Mouse (Mus musculus) heart, postnatal 10 days (tissue): Measurements from ENCODE around the gene Btg2. TPM values are rescaled to one million over a fixed set of nuclear protein-coding genes. Genes with fewer than 3 reads are reported as not detected.

ENCODE experiments used
- DNase-seq, 2 experiments: peaks; one replicate each; pipeline ENCODE4 v3.0.0; 2021
- intact Hi-C: fragments of 180-260 bp; cut with DNase I; formaldehyde crosslinking; loops from one replicate; pipeline ENCODE4 v1.15.1; 2025
- total RNA-seq, 2 experiments: library from RNA; stranded (reverse); gene quantifications; 2 replicates each; pipeline ENCODE4 v1.2.3; 2021

Gene Btg2
- total RNA-seq, 2 experiments from 2014 or later, result 30.3 to 32.9 TPM

DNA sequence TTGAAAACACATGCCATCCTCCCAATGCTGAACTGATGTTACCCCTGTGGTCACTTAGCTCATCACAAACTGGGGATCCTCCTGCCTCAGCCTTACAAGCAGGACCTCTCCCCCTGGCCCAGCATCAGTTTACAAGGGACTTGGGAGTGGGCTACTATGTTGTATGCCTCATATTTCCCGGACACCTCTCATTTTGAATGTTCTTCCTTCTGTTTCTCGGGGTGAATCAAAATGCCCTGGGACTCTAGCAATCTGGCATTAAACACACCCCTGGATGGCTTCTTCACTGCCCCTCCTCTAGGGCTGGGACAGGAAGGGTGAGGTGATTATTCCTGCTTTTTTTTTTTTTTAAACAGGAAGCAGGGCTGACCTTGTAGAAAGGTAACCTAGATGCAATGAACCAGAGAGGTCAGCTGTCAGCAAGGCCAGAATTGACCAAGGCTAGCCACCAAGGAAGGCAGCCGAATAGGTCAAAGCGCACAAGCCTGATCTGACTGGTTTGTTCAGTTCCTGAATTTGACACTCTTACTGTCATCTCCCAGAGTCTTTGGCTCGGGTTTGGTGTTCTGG is 2.0 kb upstream of the Btg2 start:
- intact Hi-C loops, result no loop called here
- DNase-seq, result no peak

- intact Hi-C loops, result no loop called here
- no peak for DNase-seq
These were observed 1.5 kb upstream of the Btg2 start for GRCm38 (mm10) chr1:134080406-134080805.

GRCm38 (mm10) chr1:134079477-134080163 is 700 bp upstream of the Btg2 start:
- DNase-seq, result peak; percentile 72 to 76
- intact Hi-C loops, result loop anchor here (1.0 kb wide), 2 partner anchors 14 to 20 kb away; no protein-coding TSS in a partner anchor

GRCm38 (mm10) chr1:134078061-134078795 is 692 bp downstream of the Btg2 start:
- peak; percentile 56 to 59 for DNase-seq
- intact Hi-C loops, result no loop called here

DNA sequence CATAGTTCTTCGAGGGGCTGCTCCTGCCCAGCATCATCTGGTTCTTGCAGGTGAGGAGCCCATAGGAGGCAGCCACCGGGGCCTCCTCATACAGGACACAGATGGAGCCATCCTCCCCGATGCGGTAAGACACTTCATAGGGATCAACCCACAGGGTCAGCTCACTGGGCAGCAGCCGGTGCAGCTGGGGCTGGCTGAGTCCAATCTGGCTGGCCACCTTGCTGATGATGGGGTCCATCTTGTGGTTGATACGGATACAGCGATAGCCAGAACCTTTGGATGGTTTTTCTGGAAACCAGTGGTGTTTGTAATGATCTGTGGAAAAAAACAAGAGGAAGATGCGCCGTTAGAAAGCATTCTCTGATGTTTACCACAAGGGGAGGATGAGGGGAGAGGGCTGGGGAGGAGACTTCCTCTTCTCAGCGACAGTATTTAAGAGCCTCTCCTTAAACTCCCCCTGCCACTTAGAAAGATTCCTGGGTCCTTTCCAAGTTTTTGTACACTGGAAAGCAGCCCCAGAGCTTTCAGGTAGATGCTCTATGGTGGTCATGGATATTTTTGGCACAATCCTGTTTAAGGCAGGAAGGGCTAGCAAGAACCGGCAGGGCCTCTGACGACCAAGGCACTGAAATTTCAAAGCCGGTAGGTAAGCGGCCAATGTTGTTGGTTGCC is 1.4 kb downstream of the Btg2 start:
- intact Hi-C loops, result loop anchor here (2.0 kb wide), 1 partner anchor 15 kb away; no protein-coding TSS in a partner anchor
- no peak for DNase-seq

DNA sequence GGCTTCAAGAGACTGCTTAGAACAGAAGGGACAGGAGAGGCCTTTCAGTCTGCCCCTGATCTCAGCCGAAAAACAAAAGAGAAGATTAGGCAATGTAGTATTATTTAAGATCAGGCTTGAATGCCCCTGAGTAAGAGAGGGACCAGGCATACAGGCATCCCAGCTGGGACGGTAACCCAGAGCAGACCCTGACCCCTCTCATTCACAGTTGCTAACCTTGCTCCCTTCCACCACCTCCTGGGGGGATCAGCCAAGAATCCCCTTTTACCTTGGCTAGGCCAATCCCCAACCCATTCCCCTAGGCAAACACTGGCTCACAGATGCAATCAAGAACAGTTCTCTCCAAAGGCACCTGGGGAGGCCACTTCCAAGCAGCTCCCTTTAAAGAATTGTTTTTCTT is 2.1 kb downstream of the Btg2 start:
- intact Hi-C loops, result loop anchor here (2.0 kb wide), 1 partner anchor 14 kb away; no protein-coding TSS in a partner anchor
- DNase-seq, result no peak

- intact Hi-C loops, result no loop called here
- DNase-seq, result no peak
These were observed 3.4 kb downstream of the Btg2 start for GRCm38 (mm10) chr1:134075532-134075931.

DNA sequence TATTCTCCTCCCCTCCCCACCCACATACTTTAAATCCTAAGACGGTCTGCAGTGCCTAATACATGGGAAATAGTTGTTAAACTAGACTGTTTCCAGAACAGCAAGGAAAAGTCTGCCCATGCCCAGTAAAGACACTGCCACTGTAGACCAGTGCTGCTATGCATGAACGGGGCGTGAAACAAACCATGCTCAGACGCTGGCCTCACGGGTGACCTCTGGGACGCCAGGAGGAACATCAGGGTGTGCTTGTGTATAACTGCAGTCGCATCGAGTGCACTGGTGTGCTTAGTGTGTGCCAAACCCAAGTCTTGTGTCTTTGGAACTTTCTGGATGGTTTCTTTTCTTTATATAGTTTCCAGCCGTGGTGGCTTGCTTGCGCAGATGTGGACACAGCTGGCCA is 4.3 kb downstream of the Btg2 start:
- DNase-seq, result no peak
- intact Hi-C loops, result no loop called here

GRCm38 (mm10) chr1:134074184-134074583 is 4.7 kb downstream of the Btg2 start:
- intact Hi-C loops, result no loop called here
- no peak for DNase-seq

DNA sequence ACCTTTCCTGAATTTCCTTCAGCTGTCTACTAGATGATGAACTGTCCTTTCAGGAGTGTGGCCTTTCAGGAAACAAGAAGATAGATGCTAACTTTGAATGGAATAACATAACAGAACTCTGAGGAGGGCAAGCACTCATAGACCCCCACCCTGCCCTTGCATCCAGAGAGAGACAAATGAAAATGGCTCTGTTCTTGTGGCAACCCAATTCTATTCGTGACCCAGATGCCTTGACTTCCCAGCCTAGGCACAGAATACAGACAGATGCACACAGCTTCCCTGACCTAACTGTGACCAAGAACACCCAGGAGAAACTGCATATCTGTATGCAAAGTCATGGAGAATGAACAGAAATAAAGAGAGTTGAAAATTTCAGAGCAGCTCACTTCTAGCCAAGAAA is 5.3 kb downstream of the Btg2 start:
- DNase-seq, result no peak
- intact Hi-C loops, result no loop called here

DNA sequence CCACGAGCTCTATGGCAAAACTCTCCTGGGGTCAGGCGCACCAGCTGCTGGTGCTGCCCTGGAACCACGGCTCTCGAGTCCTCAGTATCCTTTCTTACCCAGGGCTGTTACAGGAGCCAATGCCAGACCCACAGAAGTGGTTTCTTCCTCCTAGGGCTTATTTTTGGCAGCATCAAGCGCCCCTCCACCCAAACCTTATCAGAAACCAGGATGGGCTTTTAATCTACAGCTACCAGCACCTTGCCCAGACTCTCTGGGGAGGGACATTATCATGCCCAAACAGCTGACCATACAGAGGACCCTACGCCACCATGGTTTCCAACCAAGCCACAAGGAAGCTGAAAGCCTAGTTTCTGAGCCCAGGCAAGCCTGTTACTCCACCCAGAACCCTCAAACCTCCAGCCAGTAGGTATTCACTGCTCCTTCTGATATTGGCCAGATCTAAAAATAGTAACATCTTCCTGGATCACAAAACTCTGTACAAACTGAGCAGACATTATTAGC is 5.8 kb downstream of the Btg2 start:
- DNase-seq, result no peak
- intact Hi-C loops, result no loop called here

DNA sequence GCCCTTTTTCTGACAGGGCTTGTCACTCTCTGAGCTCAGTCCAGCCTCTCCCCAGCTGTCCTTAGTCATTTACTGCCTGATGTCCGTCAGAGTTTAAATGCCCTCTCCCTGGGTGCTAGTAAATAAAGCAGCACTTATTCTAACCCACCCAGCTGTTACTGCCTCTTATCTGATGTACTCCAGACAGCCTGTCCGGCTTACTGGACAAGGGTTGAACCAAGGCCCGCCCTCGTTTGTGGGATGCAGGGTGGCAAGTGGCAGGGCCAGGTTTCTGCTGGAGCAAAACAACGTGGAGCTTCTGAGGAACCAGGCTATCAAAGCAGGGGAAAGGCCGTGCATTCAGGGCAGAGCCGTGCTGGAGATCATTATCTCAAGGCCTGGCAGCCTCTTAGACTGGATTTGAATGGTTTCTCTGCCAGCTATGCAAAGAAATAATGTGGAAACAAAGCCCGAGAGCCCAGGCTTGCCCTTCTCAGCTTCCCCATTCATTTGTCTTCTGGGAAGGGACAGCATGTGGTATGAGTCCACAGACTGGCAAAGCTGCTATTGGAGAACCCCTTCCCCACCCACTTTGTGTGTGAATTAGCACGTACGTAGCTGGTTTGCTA is 7.4 kb downstream of the Btg2 start:
- DNase-seq, result no peak
- intact Hi-C loops, result no loop called here

DNA sequence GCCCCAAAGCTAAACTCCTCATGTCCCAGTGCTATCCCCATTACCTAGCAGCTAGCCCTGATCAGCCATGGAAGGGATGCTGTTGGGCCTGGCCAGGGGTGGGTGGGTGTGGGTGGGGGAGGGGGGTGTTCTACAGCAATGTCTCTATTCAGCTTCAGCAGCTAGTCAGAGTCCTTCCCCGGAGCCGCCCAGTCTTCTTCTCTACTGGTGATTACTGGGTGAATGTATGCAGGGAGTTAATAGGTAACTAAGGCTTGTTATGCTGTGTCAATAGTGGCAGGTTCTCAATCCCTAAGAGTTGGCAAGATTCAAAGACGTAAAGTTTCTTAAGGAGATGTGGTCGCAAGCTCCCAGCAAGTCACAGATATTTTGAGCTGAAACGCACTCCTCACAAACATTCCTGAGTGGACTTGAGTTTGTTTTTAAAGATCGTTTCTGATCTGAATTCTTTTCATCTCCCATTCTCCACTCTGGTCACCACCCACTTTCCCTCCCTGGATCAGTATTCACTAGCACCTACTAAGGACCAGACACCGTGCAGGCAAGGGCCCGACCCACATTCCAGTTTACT is 8.7 kb downstream of the Btg2 start:
- no peak for DNase-seq
- intact Hi-C loops, result no loop called here

GRCm38 (mm10) chr1:134067143-134067619 is 11.7 kb downstream of the Btg2 start:
- peak; percentile 54 to 56 for DNase-seq
- intact Hi-C loops, result no loop called here

DNA sequence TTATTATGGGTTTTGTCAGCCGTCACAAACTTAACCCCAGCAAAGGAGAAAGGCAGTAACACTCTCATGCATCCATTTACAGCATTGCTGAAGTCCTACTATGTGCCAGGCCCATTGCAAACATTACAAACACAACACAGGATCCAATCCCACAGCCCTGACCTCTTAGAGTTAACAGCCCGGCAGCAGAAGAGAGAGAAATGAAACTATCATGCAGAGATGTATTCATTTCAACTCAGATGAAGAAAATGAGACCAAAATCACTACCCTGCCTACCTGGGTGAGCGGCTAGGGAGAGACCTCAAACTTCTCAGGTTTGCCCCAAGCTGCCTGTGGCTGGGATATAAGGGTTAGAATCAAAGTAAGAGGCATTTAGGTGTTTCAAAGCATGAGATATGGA is 12.4 kb downstream of the Btg2 start:
- no peak for DNase-seq
- intact Hi-C loops, result no loop called here

DNA sequence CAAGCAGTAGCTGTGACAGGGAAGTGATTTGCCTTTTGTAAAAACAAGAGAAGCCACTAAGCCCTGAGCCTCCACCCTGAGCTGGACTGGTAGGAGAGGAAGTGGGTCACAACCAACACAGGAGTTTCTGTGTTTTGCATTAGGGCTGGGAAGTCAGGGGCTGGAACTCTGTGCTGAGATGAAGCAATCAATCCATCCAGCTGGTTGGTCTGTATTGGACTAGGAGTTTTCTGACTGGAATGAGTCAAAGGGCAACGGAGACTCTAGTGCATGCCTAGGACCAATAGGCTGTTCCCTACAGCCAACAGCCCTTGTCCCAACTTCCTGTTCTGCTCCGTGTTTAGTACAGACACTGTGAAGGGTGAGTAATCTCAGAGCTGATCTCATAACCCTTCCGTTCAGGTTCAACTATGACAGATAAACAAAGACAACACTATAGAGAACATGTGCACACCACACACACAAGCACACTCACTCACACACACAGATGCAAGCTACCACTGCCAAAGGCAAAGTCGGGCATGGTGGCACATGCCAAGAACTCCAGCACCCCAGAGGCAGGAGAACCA is 13.6 kb downstream of the Btg2 start:
- DNase-seq, result peak; percentile 51
- intact Hi-C loops, result no loop called here

DNA sequence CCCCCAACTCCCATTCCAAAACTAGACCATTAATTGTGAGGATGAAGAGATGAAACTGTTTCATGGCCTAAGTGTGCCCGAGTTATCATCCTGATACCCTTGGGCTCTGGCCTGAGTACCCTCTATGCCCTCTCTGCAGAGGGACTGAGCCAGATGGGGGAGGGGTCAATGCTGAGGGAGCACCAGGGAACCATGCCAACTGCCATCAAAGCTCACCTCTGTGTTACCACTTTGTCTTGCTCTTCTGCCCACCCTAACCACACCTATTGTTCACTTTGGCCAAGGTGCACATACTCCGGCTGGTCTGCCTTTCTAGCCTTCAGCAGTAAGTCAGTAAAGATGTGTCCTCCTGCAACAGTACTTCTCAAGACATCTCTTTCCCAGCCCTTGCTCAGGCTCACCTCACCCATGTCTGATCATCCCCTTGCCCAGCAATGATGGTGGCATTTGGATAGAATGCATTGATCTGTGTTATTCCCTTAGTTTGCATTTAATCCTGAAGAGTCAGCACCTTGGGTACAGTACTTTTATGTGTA is 14.6 kb downstream of the Btg2 start:
- intact Hi-C loops, result no loop called here
- DNase-seq, result no peak

DNA sequence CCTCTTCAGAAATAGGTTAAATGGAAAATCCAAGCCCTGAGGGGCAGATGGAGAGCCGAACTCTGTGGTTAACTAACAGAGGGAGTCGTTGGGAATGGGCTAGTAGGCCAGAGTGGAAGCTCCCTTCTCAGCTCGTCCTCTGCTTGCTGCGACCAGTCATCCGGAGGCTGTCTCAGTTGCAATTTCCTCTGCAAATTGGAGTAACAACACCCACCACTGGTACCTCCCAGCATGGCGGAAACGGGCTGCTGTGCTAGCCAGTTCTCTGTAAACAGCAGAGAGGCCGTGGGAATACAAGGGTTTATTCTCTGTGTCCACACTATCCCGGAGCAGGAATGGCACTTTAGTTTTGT is 15.2 kb downstream of the Btg2 start:
- peak; percentile 67 to 70 for DNase-seq
- intact Hi-C loops, result loop anchor here (2.0 kb wide), 1 partner anchor 13 kb away; no protein-coding TSS in a partner anchor

DNA sequence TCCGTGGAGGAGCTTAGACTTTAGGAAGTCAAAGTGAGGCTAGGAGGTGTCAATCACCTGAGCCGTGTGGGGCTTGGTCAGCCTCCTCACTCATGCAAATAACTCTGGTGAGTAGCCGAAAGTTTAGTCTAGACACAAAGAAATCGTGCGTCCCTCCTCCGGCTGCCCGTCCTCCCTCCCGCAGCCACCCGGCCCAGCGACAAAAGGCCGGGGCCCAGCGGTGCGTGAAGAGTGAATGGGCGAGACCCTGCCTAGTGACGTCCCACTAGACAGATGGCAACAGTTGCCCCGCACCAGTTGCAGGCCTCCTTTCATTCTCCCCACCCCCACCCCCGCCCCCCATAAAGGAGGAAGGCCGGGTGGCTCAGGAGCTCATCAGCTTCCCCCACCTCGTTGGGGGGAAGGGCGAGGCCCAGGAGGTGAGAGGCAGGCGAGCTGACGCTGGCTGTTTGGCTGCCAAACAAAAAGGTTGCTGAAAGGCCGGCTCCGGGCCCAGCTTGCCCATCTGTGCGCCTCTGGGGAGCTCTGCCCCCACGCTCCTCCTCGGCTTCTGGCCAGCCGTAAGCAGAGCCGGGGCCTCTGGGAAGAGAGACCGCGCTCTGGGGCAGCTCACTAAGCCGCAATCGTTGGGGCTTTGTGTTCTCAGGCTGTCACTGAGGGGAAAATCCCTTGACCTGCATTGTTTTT is 15.7 kb downstream of the Btg2 start:
- DNase-seq, result peak; percentile 77 to 78
- intact Hi-C loops, result loop anchor here (2.0 kb wide), 1 partner anchor 14 kb away; no protein-coding TSS in a partner anchor
